In genomic region chr3:83601506-83601905, GRCm38 (mm10) we compare ENCODE assay signal across 19 mouse cellular contexts.
DNase-seq lines count a peak whose midpoint lies in the region; ATAC-seq and TF ChIP-seq lines count a peak whose summit lies in the region.
"Had no signal": no experiment of that assay in that cellular context is flagged by ENCODE, and none has a peak within 500 bp of the region (broad histone marks: within the 10 kb centered on the region; RNA-seq: fewer than 3 reads in every experiment).

No protein-coding gene starts in this region.

- no peak overlapping the region for H3K4me3 ChIP-seq in heart, adult 2 months
- no peak overlapping the region for H3K4me3 ChIP-seq in heart, embryonic 11.5 days (ENCODE audit: low read depth, low read length)
- no peak overlapping the region for H3K4me3 ChIP-seq in layer of hippocampus, adult 2 months
- H3K4me3 ChIP-seq: embryonic facial prominence, embryonic 15.5 days; forebrain, embryonic 12.5 days; heart, embryonic 15.5 days; hindbrain, embryonic 15.5 days; kidney, embryonic 15.5 days; liver, embryonic 13.5 days; neural tube, embryonic 12.5 days had no signal

- no peak for ATAC-seq in heart, embryonic 11.5 days (replicated peaks; ENCODE audit: insufficient number of reproducible peaks, low FRiP score, low TSS enrichment)

- H3K4me2 ChIP-seq in heart, embryonic 11.5 days: no peak overlapping the region
- H3K4me2 ChIP-seq: embryonic facial prominence, embryonic 15.5 days; forebrain, embryonic 12.5 days; heart, embryonic 15.5 days; hindbrain, embryonic 15.5 days; kidney, embryonic 15.5 days; liver, embryonic 13.5 days; neural tube, embryonic 12.5 days had no signal

- H3K9ac ChIP-seq in heart, adult 2 months (ENCODE audit: low read depth, low read length): no peak overlapping the region
- H3K9ac ChIP-seq in heart, embryonic 11.5 days (ENCODE audit: low read depth, low read length): no peak overlapping the region
- H3K9ac ChIP-seq: embryonic facial prominence, embryonic 15.5 days; forebrain, embryonic 12.5 days; heart, embryonic 15.5 days; hindbrain, embryonic 15.5 days; kidney, embryonic 15.5 days; liver, embryonic 13.5 days; neural tube, embryonic 12.5 days had no signal

- TF ChIP-seq POLR2A in heart, adult 2 months (IDR thresholded peaks at IDR 0.05; ENCODE audit: insufficient read depth, low read depth, low read length): no peak
- no peak for TF ChIP-seq POLR2A in brain, embryonic 14.5 days (IDR thresholded peaks at IDR 0.05; ENCODE audit: borderline replicate concordance, extremely low read depth, insufficient read depth, insufficient read length, poor library complexity, severe bottlenecking)

- H3K4me1 ChIP-seq in heart, adult 2 months (ENCODE audit: control insufficient read depth, insufficient read depth, low read length): no peaks in the 10 kb centered on the region
- H3K4me1 ChIP-seq in heart, embryonic 11.5 days (ENCODE audit: control insufficient read depth, insufficient read depth, low read length): no peaks in the 10 kb centered on the region
- H3K4me1 ChIP-seq: embryonic facial prominence, embryonic 15.5 days; forebrain, embryonic 12.5 days; heart, embryonic 15.5 days; hindbrain, embryonic 15.5 days; kidney, embryonic 15.5 days; liver, embryonic 13.5 days; neural tube, embryonic 12.5 days had no signal

- WGBS in heart, adult 2 months: 64% methylated on average over 4 of the region's 4 CpGs
- WGBS in heart, embryonic 11.5 days (ENCODE audit: insufficient replicate concordance): 75% methylated on average over 4 of the region's 4 CpGs

- H3K36me3 ChIP-seq in heart, adult 2 months (ENCODE audit: control insufficient read depth, insufficient read depth, low read length): no peaks in the 10 kb centered on the region
- no peaks in the 10 kb centered on the region for H3K36me3 ChIP-seq in heart, embryonic 11.5 days (ENCODE audit: control insufficient read depth, insufficient read depth, low read length)
- H3K36me3 ChIP-seq: embryonic facial prominence, embryonic 15.5 days; forebrain, embryonic 12.5 days; G1E; heart, embryonic 15.5 days; hindbrain, embryonic 15.5 days; kidney, embryonic 15.5 days; liver, embryonic 13.5 days; neural tube, embryonic 12.5 days had no signal

- intact Hi-C loops in heart, adult 2 months (cut with DNase I): loop anchor here (2.0 to 10.0 kb wide), 2 partner anchors 185 to 317 kb away; no protein-coding TSS in a partner anchor

- no peak for TF ChIP-seq EP300 in heart, adult 2 months (IDR thresholded peaks at IDR 0.05; ENCODE audit: insufficient read depth, low read depth, low read length)

- H3K9me3 ChIP-seq in heart, embryonic 11.5 days (replicated peaks; ENCODE audit: control insufficient read depth, low read length): no peaks in the 10 kb centered on the region
- H3K9me3 ChIP-seq: embryonic facial prominence, embryonic 15.5 days; forebrain, embryonic 12.5 days; G1E; heart, embryonic 15.5 days; hindbrain, embryonic 15.5 days; kidney, embryonic 15.5 days; liver, embryonic 13.5 days; neural tube, embryonic 12.5 days had no signal

- no peaks in the 10 kb centered on the region for H3K79me2 ChIP-seq in heart, adult 2 months (replicated peaks; ENCODE audit: control insufficient read depth, insufficient read depth, low read length)

- TF ChIP-seq CTCF in heart, adult 2 months (IDR thresholded peaks at IDR 0.05): peak; percentile 45
- peak; percentile 51 for TF ChIP-seq CTCF in layer of hippocampus, adult 2 months (conservative IDR thresholded peaks at IDR 0.05)
- no peak for TF ChIP-seq CTCF in brain, embryonic 14.5 days (IDR thresholded peaks at IDR 0.05; ENCODE audit: borderline replicate concordance, extremely low read depth, insufficient read depth, insufficient read length)

- DNase-seq in heart, adult 2 months: no peak
- no peak for DNase-seq in layer of hippocampus, adult 2 months (ENCODE audit: low spot score in 2 of 2)
- no peak for DNase-seq in layer of hippocampus, adult 9-10 months (ENCODE audit: low spot score)
- DNase-seq in Muller cell, postnatal 12 days (ENCODE audit: inconsistent ontology term): peak; percentile 30
- DNase-seq in brain, embryonic 14.5 days (ENCODE audit: low read depth): peak; percentile 26
- no peak for DNase-seq in ovary, postnatal 10 days (ENCODE audit: low spot score)
- DNase-seq: adrenal gland, adult 2 months; cerebellum, adult 18-20 months; liver, embryonic 13.5 days; lung, postnatal 14 days; right cerebral cortex, postnatal 14 days had no signal

- no peaks in the 10 kb centered on the region for H3K27me3 ChIP-seq in heart, adult 2 months (ENCODE audit: control insufficient read depth, insufficient read depth, low read length)
- no peaks in the 10 kb centered on the region for H3K27me3 ChIP-seq in heart, embryonic 11.5 days (ENCODE audit: control insufficient read depth, insufficient read depth, low read length)
- H3K27me3 ChIP-seq: embryonic facial prominence, embryonic 15.5 days; forebrain, embryonic 12.5 days; heart, embryonic 15.5 days; hindbrain, embryonic 15.5 days; kidney, embryonic 15.5 days; liver, embryonic 13.5 days; neural tube, embryonic 12.5 days had no signal

- no peak overlapping the region for H3K27ac ChIP-seq in heart, adult 2 months
- H3K27ac ChIP-seq in heart, embryonic 11.5 days (ENCODE audit: low read depth, low read length): no peak overlapping the region
- no peak overlapping the region for H3K27ac ChIP-seq in layer of hippocampus, adult 2 months
- H3K27ac ChIP-seq: forebrain, embryonic 12.5 days; heart, embryonic 15.5 days; hindbrain, embryonic 15.5 days; kidney, embryonic 15.5 days; liver, embryonic 13.5 days; neural tube, embryonic 12.5 days had no signal

Comparison
In these comparisons a context has a peak if more than half of its experiments do, and no peak if none do; other contexts are left out.
1. DNase-seq: peak in Muller cell, postnatal 12 days (single experiment) and brain, embryonic 14.5 days (single experiment); none in heart, adult 2 months (0 of 2), layer of hippocampus, adult 2 months (0 of 2), layer of hippocampus, adult 9-10 months (single experiment) and ovary, postnatal 10 days (single experiment).